Mouse (Mus musculus): ENCODE measurements at regions not wholly inside any gene's neighbourhood (a gene's known extent, or its start where the extent isn't known, plus 50 kb on each side); places are given as distances from the start of the nearest gene placed in this dataset.

GRCm38 (mm10) chr14:113112320-113112719 is 202.1 kb upstream of the Tpm3-rs7 start:
- Histone ChIP-seq H3K9ac (no peak overlapping the region), H3K4me2 (no peak overlapping the region), H3K36me3 (no peaks in the 10 kb centered on the region), H3K4me3 (no peak overlapping the region), H3K4me1 (replicated peaks) (no peaks in the 10 kb centered on the region), H3K9me3 (replicated peaks) (no peaks in the 10 kb centered on the region), H3K27ac (ENCODE audit: poor library complexity, severe bottlenecking) (no peak overlapping the region), H3K27me3 (replicated peaks) (no peaks in the 10 kb centered on the region)
- no peak for ATAC-seq (ENCODE audit: insufficient number of reproducible peaks, low FRiP score)
- 86% methylated on average over 1 of the region's 1 CpGs for WGBS

- Histone ChIP-seq H3K4me2 (no peak overlapping the region), H3K36me3 (no peaks in the 10 kb centered on the region), H3K27ac (ENCODE audit: poor library complexity, severe bottlenecking) (no peak overlapping the region), H3K27me3 (replicated peaks) (no peaks in the 10 kb centered on the region), H3K9me3 (replicated peaks) (no peaks in the 10 kb centered on the region), H3K4me1 (replicated peaks) (no peaks in the 10 kb centered on the region), H3K9ac (no peak overlapping the region), H3K4me3 (no peak overlapping the region)
- 82% methylated on average over 2 of the region's 2 CpGs for WGBS
- no peak for ATAC-seq (ENCODE audit: insufficient number of reproducible peaks, low FRiP score)
Observed at GRCm38 (mm10) chr14:113138823-113139222, 175.6 kb upstream of the Tpm3-rs7 start.

GRCm38 (mm10) chr14:113168584-113168983 is 145.8 kb upstream of the Tpm3-rs7 start:
- ATAC-seq (ENCODE audit: insufficient number of reproducible peaks, low FRiP score) = 0 out of 2 replicates have a peak, but pooled peaks have one; percentile 48
- Histone ChIP-seq H3K4me2 (no peak overlapping the region), H3K9me3 (replicated peaks) (no peaks in the 10 kb centered on the region), H3K27ac (ENCODE audit: poor library complexity, severe bottlenecking) (no peak overlapping the region), H3K36me3 (no peaks in the 10 kb centered on the region), H3K9ac (no peak overlapping the region), H3K4me3 (no peak overlapping the region), H3K27me3 (replicated peaks) (no peaks in the 10 kb centered on the region), H3K4me1 (replicated peaks) (peaks cover 15% of the 10 kb centered on the region)
- WGBS = 45% methylated on average over 2 of the region's 2 CpGs

- no peak for ATAC-seq (ENCODE audit: insufficient number of reproducible peaks, low FRiP score)
- H3K4me1 ChIP-seq (replicated peaks) = no peaks in the 10 kb centered on the region
- H3K4me2 ChIP-seq = no peak overlapping the region
- no peaks in the 10 kb centered on the region for H3K36me3 ChIP-seq
- no peak overlapping the region for H3K27ac ChIP-seq (ENCODE audit: poor library complexity, severe bottlenecking)
- no peak overlapping the region for H3K9ac ChIP-seq
- 64% methylated on average over 16 of the region's 16 CpGs for WGBS
- no peak overlapping the region for H3K4me3 ChIP-seq
- H3K9me3 ChIP-seq (replicated peaks) = no peaks in the 10 kb centered on the region
- H3K27me3 ChIP-seq (replicated peaks) = no peaks in the 10 kb centered on the region
Observed at GRCm38 (mm10) chr14:113182345-113182997, 131.9 kb upstream of the Tpm3-rs7 start.

GRCm38 (mm10) chr14:113211968-113212367 is 102.4 kb upstream of the Tpm3-rs7 start:
- Histone ChIP-seq H3K9ac (no peak overlapping the region), H3K27ac (ENCODE audit: poor library complexity, severe bottlenecking) (no peak overlapping the region), H3K4me1 (replicated peaks) (no peaks in the 10 kb centered on the region), H3K4me3 (no peak overlapping the region), H3K27me3 (replicated peaks) (no peaks in the 10 kb centered on the region), H3K36me3 (no peaks in the 10 kb centered on the region), H3K9me3 (replicated peaks) (no peaks in the 10 kb centered on the region), H3K4me2 (no peak overlapping the region)
- no peak for ATAC-seq (ENCODE audit: insufficient number of reproducible peaks, low FRiP score)
- WGBS = 77% methylated on average over 5 of the region's 5 CpGs

Measured in heart, embryonic 12.5 days (tissue).